Mouse (Mus musculus) midbrain, embryonic 13.5 days (tissue): Measurements from ENCODE around the gene Pdia3. TPM values are rescaled to one million over a fixed set of nuclear protein-coding genes. Genes with fewer than 3 reads are reported as not detected.
A peak's percentile ranks its signal among the peaks of the same experiment; 100 is the strongest.
"Not testable (repeated sequence)": the region's sequence is repeated elsewhere in the genome, so short reads cannot be mapped to it uniquely, and the experiment has no call there.

Experiments used
- ATAC-seq: fragments of 200-750 bp; cut with Nextera tagmentation; 2 replicates; pipeline ENCODE4 v1.8.0; 2017; ENCODE audit warnings: mild to moderate bottlenecking, moderate TSS enrichment, moderate library complexity
- H3K27ac ChIP-seq: fragments of 300-500 bp; sonication (generic); 2 replicates; pipeline ENCODE4 v1.5.1; 2015; ENCODE audit warnings: inconsistent platforms, mild to moderate bottlenecking, moderate library complexity
- H3K27me3 ChIP-seq: fragments of 300-500 bp; sonication (generic); 2 replicates; pipeline ENCODE4 v1.6.1; 2015; ENCODE audit warnings: mild to moderate bottlenecking, inconsistent platforms
- H3K36me3 ChIP-seq: fragments of 300-500 bp; sonication (generic); 2 replicates; pipeline ENCODE4 v1.6.1; 2015; ENCODE audit warnings: mild to moderate bottlenecking, inconsistent platforms
- H3K4me1 ChIP-seq: fragments of 300-500 bp; sonication (generic); replicated peaks from 2 replicates; pipeline ENCODE4 v1.6.1; 2015; ENCODE audit warnings: inconsistent platforms
- H3K4me2 ChIP-seq: fragments of 300-500 bp; sonication (generic); replicated peaks from 2 replicates; pipeline ENCODE4 v1.6.1; 2015; ENCODE audit warnings: moderate library complexity, mild to moderate bottlenecking, inconsistent platforms
- H3K4me3 ChIP-seq: fragments of 300-500 bp; sonication (generic); replicated peaks from 2 replicates; pipeline ENCODE4 v1.5.1; 2015; ENCODE audit warnings: mild to moderate bottlenecking, inconsistent platforms
- H3K9ac ChIP-seq: fragments of 300-500 bp; sonication (generic); replicated peaks from 2 replicates; pipeline ENCODE4 v1.6.1; 2015; ENCODE audit warnings: mild to moderate bottlenecking, inconsistent platforms
- H3K9me3 ChIP-seq: fragments of 300-500 bp; sonication (generic); 2 replicates; pipeline ENCODE4 v1.6.1; 2016; ENCODE audit warnings: mild to moderate bottlenecking, inconsistent platforms
- WGBS: fragments of 180-500 bp; shearing (Covaris S2); methylation state at CpG from one replicate; pipeline ENCODE4 v1.1.7; 2015; 5-methylcytosine and 5-hydroxymethylcytosine counted together
- polyA plus RNA-seq: library from polyadenylated mRNA; unstranded; fragments of >200 nt; fragmentation: Nextera tagmentation; extraction: Ambion mirVana; gene quantifications from 2 replicates; pipeline ENCODE4 v1.2.1, GENCODE M21; 2015

The Pdia3 gene
- polyA plus RNA-seq, 1 experiment from 2014 or later = 395 TPM

- Histone ChIP-seq H3K27me3 (no peaks in the 10 kb centered on the region), H3K4me1 (peaks cover 22% of the 10 kb centered on the region), H3K4me3 (peak within 1 kb of the TSS; percentile 65), H3K4me2 (peak within 1 kb of the TSS; percentile 73), H3K27ac (peak within 1 kb of the TSS; percentile 68), H3K36me3 (peaks cover 40% of the 10 kb centered on the region), H3K9ac (peak within 1 kb of the TSS; percentile 71), H3K9me3 (no peaks in the 10 kb centered on the region)
- ATAC-seq = peak; percentile 95
- whole genome bisulfite sequencing = 3% methylated on average over 41 of the region's 41 CpGs
Observed at GRCm38 (mm10) chr2:121456692-121457642, 43.4 kb downstream of the Pdia3 start, which contains the start of gene Serinc4. Gene Serinc4 (minus strand): TSS chr2:121456781.

- no peak overlapping the region for H3K4me2 ChIP-seq
- no peaks in the 10 kb centered on the region for H3K27me3 ChIP-seq
- H3K4me3 ChIP-seq = no peak overlapping the region
- H3K9ac ChIP-seq = no peak overlapping the region
- no peaks in the 10 kb centered on the region for H3K9me3 ChIP-seq
- H3K4me1 ChIP-seq = peaks cover 17% of the 10 kb centered on the region
- no peak overlapping the region for H3K27ac ChIP-seq
- no peak for ATAC-seq
- WGBS = 63% methylated on average over 2 of the region's 2 CpGs
- H3K36me3 ChIP-seq = peaks cover 25% of the 10 kb centered on the region
Observed at GRCm38 (mm10) chr2:121460071-121460470, 46.5 kb downstream of the Pdia3 start.

DNA sequence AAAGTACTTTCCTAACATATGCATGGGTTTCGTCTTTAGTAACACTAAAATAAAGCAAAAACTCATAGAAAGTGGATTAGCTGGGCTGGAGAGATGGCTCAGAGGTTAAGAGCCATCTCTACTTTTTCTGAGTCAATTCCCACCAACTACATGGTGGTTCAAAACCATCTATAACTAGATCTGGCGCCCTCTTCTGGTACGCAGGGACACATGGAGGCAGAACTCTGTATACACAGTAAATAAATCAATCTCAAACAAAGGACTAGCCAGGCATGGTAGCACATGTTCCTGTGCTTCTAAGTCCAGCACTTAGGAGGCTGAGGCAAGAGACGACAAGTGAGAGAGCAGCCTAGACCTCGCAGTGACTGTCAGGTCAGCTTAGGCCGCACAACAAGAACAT lies 55.4 kb downstream of the Pdia3 start:
- H3K4me3 ChIP-seq, ATAC-seq, H3K27me3 ChIP-seq, H3K4me2 ChIP-seq, H3K4me1 ChIP-seq, H3K9ac ChIP-seq, H3K27ac ChIP-seq, H3K9me3 ChIP-seq: not testable (repeated sequence)
- peaks cover 10% of the 10 kb centered on the region; the same call in 1 of the 2 replicates for H3K36me3 ChIP-seq
- WGBS = 93% methylated on average over 2 of the region's 6 CpGs

GRCm38 (mm10) chr2:121472783-121473182 lies 59.2 kb downstream of the Pdia3 start:
- not testable (repeated sequence) for ATAC-seq, H3K9me3 ChIP-seq, H3K4me1 ChIP-seq, H3K4me3 ChIP-seq, H3K27me3 ChIP-seq, H3K27ac ChIP-seq, H3K9ac ChIP-seq
- Histone ChIP-seq H3K36me3 (peaks cover 10% of the 10 kb centered on the region; the same call in 1 of the 2 replicates), H3K4me2 (peak overlapping the region; percentile 82; the same call in 1 of the 2 replicates)
- WGBS = 96% methylated on average over 3 of the region's 3 CpGs

GRCm38 (mm10) chr2:121473301-121474179 lies 60.0 kb downstream of the Pdia3 start, which contains the start of gene Mfap1b:
Gene Mfap1b (minus strand): TSS chr2:121474067.
- H3K9ac ChIP-seq = peak within 1 kb of the TSS; percentile 76
- not testable (repeated sequence) for H3K27me3 ChIP-seq, H3K9me3 ChIP-seq, H3K4me1 ChIP-seq
- H3K4me2 ChIP-seq = peak within 1 kb of the TSS; percentile 82
- 5% methylated on average over 41 of the region's 41 CpGs for WGBS
- H3K4me3 ChIP-seq = peak within 1 kb of the TSS; percentile 62
- H3K27ac ChIP-seq = peak within 1 kb of the TSS; percentile 62
- ATAC-seq = peak; percentile 97
- peaks cover 10% of the 10 kb centered on the region; the same call in 1 of the 2 replicates for H3K36me3 ChIP-seq

DNA sequence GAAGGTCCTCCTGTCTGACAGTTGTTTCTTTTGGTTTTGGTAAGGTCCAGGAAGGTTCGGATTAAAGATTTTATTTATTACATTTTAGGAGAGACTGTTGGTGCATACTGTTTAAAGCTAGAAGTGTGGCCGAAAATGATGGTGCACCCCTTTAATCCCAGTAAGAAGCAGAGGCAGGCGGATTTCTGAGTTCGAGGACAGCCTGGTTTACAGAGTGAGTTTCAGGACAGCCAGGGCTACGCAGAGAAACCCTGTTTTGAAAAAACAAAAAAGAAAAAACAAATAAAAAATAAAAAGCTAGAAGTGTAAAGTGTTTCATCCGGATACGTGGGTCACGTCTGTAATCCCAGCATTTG lies 60.6 kb downstream of the Pdia3 start:
- WGBS = 34% methylated on average over 8 of the region's 8 CpGs
- ATAC-seq = no peak; the same call in 1 of the 2 replicates

DNA sequence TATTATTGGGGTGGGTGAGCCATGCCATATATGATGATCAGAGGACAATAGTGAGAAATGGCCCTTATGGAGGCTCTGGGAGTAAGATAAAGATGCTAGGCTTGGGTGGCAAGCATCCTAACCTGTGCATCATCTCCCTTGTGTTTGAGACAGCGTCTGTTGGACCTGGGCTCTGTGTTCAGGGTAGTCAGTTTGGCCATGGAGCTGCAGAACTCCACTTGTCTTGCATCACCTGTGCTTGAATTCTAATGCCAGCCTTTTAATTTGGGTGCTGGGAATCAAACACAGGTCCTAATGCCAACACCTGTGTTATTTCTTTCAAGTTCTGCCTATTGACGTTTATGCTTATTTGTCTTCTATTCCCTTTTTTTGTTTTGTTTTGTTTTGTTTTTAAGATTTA lies 61.7 kb downstream of the Pdia3 start:
- not testable (repeated sequence) for H3K4me1 ChIP-seq, ATAC-seq, H3K9ac ChIP-seq, H3K27me3 ChIP-seq, H3K4me2 ChIP-seq, H3K27ac ChIP-seq, H3K9me3 ChIP-seq, H3K36me3 ChIP-seq, H3K4me3 ChIP-seq
- WGBS = 95% methylated on average over 2 of the region's 2 CpGs

More for the DNA sequence above, 60.6 kb downstream of the Pdia3 start:
- Histone ChIP-seq H3K36me3 (peaks cover 10% of the 10 kb centered on the region; the same call in 1 of the 2 replicates), H3K4me3 (peak overlapping the region; percentile 62), H3K4me1 (peaks cover 4% of the 10 kb centered on the region; the same call in 1 of the 2 replicates), H3K9me3 (no peaks in the 10 kb centered on the region), H3K4me2 (peak overlapping the region; percentile 82), H3K9ac (peak overlapping the region; percentile 76; the same call in 1 of the 2 replicates), H3K27me3 (no peaks in the 10 kb centered on the region), H3K27ac (peak overlapping the region; percentile 62)

DNA sequence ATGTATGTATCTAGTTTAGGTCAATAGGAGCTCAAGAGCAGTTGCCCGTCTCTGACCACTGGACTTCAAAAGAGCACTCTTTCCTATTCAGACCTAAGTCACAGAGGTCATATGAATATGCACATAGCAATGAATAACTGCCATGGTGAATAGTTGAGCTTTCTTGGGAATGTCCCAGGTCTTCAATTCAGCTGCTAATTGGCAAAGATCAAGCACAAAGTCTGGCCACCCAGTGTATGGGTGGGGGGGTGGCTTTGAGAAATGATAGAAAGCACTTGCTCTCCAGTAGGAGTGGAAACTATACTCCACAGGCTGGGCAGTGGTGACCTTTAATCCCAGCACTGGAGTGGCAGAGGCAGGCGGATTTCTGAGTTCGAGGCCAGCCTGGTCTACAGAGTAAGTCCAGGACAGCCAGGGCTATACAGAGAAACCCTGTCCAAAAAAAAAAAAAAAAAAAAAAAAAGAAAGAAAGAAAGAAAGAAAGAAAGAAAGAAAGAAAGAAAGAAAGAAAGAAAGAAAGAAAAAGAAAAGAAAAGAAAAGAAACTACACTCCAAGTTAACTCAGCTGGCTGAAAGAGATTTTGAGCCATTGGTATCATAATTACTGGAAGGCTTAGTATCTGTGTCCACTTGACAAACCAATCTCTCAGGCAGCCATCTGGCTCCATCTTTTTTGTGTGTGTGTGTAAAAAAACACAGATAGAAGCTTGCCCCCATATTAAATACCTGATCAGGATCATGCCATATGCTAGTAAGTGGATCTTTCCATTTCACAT lies 64.1 kb downstream of the Pdia3 start:
- Histone ChIP-seq H3K4me3 (no peak overlapping the region), H3K27me3 (no peaks in the 10 kb centered on the region), H3K36me3 (no peaks in the 10 kb centered on the region), H3K27ac (no peak overlapping the region), H3K4me1 (0 out of 2 replicates have a peak, but pooled peaks cover 4% of the 10 kb centered on the region), H3K4me2 (no peak overlapping the region), H3K9me3 (no peaks in the 10 kb centered on the region), H3K9ac (no peak overlapping the region)
- 79% methylated on average over 3 of the region's 3 CpGs for WGBS
- no peak for ATAC-seq

DNA sequence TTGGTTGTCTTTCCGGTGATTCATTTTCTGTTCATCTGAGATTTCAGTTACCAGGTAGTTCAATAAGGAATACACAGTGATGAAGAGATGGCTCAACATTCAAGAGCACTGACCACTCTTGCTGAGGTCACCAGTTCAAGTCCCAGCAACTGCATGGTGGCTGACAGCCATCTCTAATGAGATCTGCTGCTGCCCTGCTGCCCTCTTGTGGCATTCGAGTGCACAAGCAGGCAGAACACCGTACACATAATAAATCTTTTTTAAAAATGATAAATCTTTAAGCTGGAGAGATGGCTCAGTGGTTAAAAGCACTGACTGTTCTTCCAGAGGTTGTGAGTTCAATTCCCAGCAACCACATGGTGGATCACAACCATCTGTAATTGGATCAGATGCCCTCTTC lies 66.9 kb downstream of the Pdia3 start:
- 62% methylated on average over 3 of the region's 3 CpGs for WGBS
- H3K27ac ChIP-seq = no peak overlapping the region
- no peak overlapping the region for H3K4me3 ChIP-seq
- no peak overlapping the region for H3K9ac ChIP-seq
- peaks cover 5% of the 10 kb centered on the region; the same call in 1 of the 2 replicates for H3K4me1 ChIP-seq
- no peaks in the 10 kb centered on the region for H3K9me3 ChIP-seq
- no peaks in the 10 kb centered on the region for H3K27me3 ChIP-seq
- no peak overlapping the region for H3K4me2 ChIP-seq
- ATAC-seq = no peak
- no peaks in the 10 kb centered on the region for H3K36me3 ChIP-seq

- WGBS = 88% methylated on average over 13 of the region's 13 CpGs
- not testable (repeated sequence) for H3K9ac ChIP-seq, H3K4me1 ChIP-seq, ATAC-seq, H3K9me3 ChIP-seq, H3K36me3 ChIP-seq, H3K4me3 ChIP-seq, H3K27ac ChIP-seq, H3K4me2 ChIP-seq, H3K27me3 ChIP-seq
Observed at GRCm38 (mm10) chr2:121480916-121481315, 67.3 kb downstream of the Pdia3 start.

- no peaks in the 10 kb centered on the region for H3K27me3 ChIP-seq
- H3K9me3 ChIP-seq = no peaks in the 10 kb centered on the region
- H3K4me1 ChIP-seq = peaks cover 5% of the 10 kb centered on the region; the same call in 1 of the 2 replicates
- ATAC-seq = peak; percentile 40; the same call in 1 of the 2 replicates
- H3K27ac ChIP-seq = peak overlapping the region; percentile 35
- WGBS = 44% methylated on average over 8 of the region's 8 CpGs
- no peak overlapping the region for H3K4me3 ChIP-seq
- H3K36me3 ChIP-seq = no peaks in the 10 kb centered on the region
- no peak overlapping the region for H3K4me2 ChIP-seq
- H3K9ac ChIP-seq = no peak overlapping the region; the same call in 1 of the 2 replicates
Observed at GRCm38 (mm10) chr2:121483576-121483975, 70.0 kb downstream of the Pdia3 start.
